Mouse (Mus musculus): Measurements from ENCODE around the gene Sry.

The Sry gene

DNA sequence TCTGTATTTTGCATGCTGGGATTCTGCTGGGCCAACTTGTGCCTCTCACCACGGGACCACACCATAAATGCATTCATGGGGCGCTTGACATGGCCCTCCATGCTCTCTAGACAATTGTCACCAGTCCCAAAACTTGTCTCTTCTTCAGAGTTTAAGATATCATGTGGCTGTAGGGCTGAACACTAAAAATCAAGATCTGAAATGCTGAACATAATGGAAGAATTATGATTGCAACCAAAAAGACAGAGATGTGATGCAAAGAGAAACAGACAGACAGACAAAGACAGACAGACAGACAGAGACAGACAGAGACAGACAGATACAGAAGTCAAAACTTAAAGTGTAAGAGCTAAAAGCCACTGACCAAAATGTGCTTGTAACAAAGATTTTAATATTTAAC lies at the start of gene Sry:
TSS of gene Sry (minus strand) at position 101 of the 400 bp plus-strand sequence.
- DNase-seq = no peak
